Mouse (Mus musculus): ENCODE results near the gene Bean1.

The Bean1 gene

DNA sequence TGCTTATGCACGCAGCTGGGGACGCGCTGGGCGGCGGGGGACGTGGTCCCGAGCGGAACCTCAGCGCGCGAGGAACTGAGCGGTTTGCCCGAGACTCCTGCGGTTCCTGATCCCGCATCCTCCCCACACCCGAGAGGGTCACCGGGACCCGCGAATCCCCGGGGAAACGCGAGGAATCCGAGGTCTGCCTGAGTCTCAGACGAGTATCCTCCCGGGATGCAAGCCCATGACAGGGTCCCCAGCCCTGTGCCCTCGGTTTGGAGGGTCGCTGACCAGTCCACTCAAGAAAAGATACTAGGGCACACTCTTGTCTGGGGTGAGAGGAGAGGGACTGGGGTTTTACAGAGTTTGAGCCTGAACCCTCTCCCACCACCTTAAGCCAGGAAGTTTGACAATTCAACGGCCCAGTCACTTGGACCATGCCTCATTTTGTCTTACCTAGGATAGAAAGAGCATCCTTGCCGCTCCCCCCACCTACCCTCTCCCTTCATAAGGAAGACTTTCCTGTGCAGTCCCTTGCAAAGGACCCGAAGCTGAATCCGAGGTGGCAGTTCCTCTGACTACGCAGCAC, 893 bp downstream of the Bean1 start:
- no peak for DNase-seq (ENCODE audit: extremely low read depth, low read depth)

DNA sequence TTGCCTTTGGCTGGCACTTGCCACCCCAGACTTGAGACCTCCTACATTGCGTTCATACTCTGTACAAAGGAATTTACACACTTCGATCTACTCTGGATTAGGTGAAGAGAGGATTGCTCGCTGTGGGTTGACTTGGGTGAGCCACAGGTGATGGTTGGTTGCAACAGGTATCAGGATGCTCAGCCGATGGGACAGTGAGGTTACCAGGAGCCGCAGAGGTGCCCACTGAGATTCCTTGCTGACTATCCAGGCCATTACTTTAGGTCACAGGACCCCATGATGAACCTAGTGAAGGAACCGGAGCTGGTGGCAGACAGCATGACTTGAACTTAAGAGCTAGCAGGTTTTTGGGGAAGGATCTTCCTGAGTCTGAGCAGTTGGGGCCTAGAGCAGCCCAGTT, 2.2 kb downstream of the Bean1 start:
- DNase-seq (ENCODE audit: extremely low read depth, low read depth): no peak

DNA sequence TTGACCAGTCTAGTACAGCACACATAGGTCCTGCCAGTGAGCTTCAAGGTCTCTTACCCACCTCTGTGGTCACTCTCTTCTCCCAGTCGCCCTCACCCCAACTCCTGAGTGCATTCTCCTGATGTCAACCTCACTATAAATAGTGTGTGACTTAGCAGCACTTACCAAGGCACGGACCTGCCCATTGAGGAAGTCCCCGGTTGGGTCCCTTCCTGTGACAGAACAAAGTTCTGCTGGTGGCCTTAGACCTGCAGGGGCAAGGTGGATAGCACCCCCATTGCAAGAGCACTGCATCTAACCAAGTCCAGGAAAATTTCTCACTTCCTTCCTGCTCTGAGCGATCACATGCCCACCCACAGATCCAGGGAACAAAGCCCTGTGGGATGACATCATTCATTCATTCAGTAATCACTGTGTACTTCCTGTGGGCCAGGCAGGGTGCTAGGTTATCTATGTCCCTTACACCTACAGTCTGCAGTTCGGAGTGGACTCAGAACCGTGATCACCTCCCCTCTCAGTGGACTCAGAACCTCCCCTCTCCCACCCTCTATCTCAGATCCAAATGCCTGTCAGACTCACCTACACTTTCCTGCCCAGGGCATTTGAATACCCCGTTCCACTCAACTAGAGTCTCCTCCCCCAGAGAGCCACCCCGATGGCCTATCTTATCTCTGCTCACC, 5.7 kb downstream of the Bean1 start:
- DNase-seq (ENCODE audit: extremely low read depth, low read depth): no peak

DNA sequence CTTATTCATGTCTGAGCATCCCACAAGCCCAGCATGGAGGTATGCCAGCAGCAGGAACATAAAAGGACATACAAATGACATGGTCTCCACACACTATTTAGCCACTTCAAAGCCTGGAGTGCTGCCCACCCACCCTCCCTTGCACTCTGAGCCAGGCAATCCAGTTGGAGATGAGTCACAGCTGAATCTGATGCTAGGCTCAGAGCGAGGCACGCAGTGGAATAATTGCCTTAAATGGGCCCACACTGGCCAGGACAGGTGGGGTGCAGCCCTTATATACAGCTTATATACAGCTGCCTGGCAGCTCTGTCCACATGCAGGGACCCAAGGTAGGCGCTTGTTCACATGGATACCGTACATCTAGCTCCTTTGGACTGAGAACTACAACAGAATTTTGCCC, 6.8 kb downstream of the Bean1 start:
- no peak for DNase-seq (ENCODE audit: extremely low read depth, low read depth)

DNA sequence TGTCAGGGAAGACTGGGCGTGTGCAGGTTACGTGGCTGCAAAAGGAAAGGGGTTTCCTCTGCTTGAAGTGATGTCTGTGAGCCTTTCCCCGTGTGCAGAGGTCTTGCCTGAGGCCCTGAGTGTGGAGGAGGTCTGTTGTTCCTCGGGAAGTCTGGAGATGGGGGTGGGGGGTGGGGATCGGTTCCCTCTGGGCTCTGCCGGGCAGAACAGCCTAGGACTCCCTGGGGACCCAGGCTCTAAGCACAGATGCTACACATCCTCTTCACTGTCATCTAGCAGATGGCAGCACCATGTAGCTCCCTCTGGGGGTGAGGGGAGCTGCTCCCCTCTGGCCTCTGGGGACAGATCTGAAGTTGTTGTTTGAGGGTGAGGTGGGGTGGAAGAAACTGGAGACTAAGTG, 14.7 kb downstream of the Bean1 start:
- DNase-seq (ENCODE audit: extremely low read depth, low read depth): no peak

DNA sequence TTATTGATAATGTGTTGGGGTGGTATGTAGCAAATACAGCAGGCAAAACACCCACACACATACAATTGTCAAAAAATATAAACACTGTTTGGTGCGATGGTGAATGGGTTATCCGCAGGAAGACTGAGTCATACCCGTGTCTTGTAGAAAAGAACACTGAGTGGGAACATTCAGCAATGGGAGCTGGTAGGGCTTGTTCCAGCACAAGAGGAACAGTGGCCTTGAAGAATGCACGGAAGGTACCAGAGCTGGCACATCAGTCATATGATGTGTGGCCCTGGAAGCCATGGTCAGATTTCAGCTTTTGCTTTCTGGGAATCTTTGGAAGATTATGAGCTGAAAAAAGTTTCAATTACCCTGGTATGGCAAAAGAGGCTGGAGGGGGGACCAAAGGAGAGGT, 16.6 kb downstream of the Bean1 start:
- DNase-seq (ENCODE audit: extremely low read depth, low read depth): no peak

DNA sequence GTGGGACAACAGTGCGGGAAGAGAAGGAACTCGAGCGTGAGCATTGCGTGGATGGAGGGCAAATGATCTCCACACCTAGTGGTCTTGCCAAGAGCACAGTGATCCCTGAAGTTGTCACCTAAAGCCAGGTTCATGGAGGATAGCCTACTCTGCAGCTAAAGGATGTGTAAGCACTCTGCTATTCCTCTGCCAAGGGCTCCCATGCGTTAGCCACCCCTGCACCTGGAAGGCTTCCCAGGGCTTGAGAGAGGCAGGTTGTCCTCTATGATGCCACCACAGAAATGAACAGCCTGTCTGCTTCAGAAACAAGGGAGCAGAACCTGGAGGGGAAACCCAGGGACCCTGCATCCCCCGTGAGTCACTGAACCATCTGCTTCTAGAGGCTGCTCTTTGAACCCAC, 17.4 kb downstream of the Bean1 start:
- DNase-seq (ENCODE audit: extremely low read depth, low read depth): no peak

DNA sequence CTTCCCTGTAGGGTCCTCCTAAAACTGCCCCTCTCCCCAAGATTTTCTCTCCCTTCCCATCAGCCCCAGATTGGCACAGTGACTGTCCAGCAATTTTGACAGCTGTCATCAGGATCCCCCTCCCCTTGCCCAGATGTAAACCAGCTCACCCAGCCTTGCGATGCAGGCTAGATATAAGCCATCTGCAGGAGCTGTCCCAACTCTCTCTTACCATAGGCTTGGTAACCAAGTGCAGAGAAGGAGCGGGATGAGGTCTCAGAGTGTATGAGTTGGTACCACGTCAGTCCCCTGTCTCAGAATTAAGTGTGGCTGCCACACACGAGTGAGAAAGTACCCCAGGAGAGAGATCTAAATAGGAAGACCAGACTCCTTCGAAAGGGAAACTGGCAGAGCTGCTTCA, 18.2 kb downstream of the Bean1 start:
- no peak for DNase-seq (ENCODE audit: extremely low read depth, low read depth)

DNA sequence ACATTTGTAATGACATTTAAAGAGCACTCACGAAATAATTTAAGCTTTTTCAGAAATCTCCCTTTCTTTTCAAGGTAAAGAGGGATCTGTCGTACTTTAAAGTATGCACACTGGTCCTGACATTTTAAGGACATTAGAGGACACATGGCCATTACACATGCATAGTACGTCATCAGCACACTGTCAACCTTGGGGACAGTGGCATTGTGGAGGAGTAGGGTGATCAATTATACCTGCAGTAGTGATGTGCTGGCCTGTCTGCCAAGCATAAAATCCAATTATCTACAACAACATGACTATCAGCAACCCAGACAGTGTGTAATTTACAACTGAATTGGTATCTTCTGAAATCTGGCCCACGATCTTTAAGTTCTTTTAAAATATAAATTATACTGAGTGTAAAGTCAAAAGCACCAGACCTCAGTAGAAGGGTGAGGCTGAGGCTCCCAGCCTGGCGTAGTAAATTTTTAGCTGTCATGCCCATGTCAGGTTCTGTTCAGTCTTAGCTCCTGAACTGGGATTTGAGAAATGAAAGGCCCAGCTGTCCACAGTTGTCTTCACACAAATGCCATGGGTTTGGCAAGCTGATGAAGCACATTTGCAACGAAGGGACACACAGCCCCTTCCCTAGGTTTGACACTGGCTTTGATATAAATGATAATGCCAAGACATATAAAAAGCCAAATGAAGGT, 20.7 kb downstream of the Bean1 start:
- DNase-seq (ENCODE audit: extremely low read depth, low read depth): no peak

DNA sequence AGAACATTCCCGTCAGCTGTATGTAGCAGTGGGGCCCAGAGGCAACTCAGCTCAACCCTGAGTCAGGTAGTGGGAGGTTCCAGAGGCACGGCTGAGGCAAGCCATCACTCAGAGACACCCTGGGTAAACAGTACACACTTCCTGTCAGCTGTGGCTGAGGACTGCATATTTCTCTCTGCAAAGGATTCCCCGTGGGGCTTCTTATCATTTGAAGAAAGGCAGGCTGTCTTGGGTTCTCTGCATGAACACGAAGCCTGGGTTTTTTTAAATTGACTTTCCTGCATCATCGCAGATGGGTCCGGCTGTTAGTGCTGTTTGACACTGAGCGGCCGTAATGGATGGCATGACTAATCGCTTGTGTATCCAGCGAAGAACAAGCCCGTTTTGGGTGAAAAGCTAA, 21.3 kb downstream of the Bean1 start:
- no peak for DNase-seq (ENCODE audit: extremely low read depth, low read depth)

DNA sequence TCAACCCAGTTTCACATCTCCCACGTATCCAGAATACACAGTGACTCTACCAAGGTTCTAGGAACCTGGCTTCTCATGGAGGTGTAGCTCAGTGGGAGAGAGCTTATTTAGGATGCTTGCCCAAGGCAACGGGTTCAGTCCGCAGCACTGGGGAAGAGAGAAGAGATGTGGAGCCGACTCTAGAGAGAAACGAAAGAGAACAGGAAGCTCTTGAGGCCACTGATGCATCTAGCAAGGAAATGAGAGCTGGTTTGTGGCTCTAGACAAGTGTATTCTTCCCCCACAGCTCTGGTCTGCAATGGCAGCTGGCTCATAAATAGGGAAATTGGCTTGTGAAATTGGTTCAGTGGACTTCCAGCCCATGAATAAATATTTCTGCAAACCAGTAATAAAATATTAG, 29.6 kb downstream of the Bean1 start:
- no peak for DNase-seq (ENCODE audit: extremely low read depth, low read depth)

DNA sequence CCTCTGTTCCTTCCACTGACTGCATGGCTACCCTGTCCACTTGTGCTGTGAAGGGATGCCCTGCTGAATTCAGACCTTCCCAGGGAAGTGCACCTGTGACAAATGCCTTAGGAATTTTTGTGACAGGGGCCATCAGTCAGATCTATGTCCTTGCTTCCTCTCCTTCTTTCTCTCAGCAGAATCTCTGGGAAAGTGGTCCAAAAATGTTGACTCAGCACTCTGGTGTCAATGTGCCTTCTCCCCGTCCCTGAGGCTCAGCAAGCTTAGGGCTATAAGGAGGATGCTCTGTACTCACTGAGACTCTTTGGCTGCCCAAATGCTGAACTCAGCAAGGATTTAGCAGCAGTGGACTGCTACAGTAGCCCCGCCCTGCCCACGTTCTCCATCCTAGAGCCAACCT, 31.4 kb downstream of the Bean1 start:
- DNase-seq (ENCODE audit: extremely low read depth, low read depth): no peak

DNA sequence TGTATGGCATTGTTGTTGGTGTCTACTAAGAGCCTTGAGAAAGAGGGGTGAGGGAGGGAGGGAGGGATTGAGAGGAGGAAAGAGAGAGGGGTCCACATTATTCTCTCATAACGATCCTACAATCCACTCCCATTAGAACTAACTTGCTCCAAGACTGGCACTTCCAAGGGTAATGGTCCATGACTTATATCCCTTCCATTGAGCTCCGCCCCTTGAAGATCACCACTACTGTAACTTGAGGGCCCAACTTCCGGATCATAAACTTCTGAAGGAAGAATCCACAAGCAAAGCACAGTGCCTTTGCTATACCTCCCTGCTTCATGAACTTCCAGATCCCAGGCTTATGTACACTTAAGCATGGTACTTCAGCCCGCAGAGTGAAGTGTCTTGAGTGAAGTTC, 32.1 kb downstream of the Bean1 start:
- no peak for DNase-seq (ENCODE audit: extremely low read depth, low read depth)

DNA sequence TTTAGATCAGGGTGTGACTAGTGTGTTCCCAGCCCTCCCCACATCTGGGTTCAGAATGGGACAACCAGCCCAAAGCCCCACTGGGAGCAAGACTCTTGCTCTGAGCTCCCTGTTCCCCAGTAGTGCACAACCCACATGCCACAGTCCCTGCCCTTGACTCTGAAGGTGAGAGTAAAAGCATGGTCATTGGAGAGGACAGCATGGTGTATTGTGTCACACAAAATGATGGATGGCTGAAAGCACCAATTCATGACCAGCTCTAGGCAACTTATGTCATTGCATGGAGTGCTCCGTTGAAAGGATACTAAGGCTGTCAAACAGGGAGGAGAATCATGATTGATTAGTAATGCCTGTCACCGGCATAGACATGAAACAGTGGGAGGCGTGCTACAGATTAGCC, 35.0 kb downstream of the Bean1 start:
- no peak for DNase-seq (ENCODE audit: extremely low read depth, low read depth)

DNA sequence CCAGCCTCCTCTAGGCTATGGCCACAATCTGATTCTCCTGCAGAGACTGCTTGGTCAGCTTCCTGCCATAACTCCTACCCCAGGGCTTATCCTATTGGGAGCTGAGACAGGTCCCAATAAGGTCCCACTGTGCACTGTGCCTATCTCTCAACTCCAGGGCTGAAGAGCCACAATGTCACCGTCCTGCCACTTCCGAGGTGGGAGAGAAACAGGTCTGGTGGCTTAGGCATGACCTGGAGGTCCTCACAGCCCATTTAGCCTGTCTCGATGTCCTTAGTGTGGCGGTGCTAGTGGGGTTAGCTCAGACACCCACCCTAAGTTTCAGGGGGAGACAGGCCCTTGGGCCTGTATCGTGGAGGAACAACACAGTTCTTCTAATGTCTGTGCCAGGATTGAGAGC, 47.4 kb downstream of the Bean1 start:
- DNase-seq (ENCODE audit: extremely low read depth, low read depth): no peak

DNA sequence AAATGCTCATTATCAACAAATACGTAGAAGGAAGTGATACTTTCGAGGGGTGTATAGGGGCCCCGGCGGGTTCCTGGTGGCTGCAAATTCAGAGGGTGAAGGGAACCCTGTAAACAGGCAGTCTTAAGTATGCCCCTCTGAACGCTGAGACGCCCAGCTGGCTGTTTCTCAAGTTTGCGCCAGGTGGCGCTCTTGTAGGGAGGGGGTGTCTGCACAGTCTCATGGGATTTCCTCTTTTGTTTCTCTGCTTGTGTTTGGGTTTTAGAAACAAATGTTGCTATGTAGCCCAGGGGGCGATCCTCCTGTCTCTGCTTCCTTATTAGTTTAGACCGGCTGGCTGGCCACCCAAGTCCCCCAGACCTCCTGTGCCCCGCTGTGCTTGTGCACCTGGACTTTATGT, 48.8 kb downstream of the Bean1 start:
- peak; percentile 75 for DNase-seq (ENCODE audit: extremely low read depth, low read depth)

DNA sequence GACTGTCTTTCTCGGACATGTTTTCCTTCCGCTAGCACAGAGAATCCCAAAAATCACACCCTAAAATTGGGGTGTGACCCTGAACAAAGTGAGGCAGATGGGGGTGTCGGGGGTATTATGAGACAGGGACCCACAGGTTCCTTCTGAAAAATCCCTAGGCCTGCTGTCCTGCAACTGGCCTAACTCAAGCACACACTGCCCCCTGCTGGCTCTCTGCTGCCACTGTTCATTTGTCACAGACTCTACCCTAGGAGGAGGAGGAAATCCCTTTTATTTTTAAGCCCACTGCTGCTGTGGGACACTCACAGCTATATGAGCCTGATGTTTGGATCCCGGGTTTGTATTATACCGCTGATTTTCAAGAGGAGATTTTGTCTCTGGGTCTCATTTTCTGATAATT, 49.6 kb downstream of the Bean1 start:
- DNase-seq (ENCODE audit: extremely low read depth, low read depth): peak; percentile 65

DNA sequence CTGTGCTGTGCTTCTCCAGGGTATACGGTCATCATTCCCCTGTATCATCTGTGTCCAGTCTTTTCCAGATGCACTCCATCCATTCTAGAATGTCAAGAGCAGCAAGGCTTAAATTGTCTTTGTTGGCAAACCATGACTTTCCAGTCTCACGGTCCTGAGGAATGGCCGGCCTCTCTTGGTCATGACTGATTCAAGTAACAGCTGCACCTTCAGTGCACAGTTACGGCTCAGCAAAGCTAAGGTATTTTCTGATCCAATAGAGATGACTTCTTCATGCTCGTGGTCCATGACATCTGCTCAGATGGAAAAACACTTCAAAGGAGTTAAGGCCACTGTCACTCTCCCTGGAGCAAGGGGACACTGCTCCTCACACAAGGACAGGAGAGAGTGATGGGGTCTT, 56.8 kb downstream of the Bean1 start:
- no peak for DNase-seq (ENCODE audit: extremely low read depth, low read depth)

DNA sequence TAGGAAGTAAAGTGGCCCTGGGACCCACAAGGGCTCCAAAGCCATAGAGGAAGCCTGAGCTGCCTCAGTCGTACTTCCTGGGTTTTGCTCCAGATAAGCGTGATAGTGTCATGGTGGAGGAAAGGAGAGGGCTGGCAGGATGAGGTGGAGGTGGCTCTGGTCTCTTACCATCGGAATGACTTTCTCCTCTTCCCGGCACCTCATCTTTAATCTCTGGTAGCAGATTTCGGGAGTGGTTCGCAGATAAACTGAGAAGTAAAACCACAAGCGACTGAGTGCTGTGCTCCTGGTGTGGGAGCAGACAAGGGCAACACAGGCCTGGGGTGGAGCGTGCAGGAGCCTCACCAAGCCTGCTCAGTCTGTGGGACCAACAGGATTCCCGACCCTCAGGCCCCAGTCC, 60.1 kb downstream of the Bean1 start:
- DNase-seq (ENCODE audit: extremely low read depth, low read depth): peak; percentile 74

DNA sequence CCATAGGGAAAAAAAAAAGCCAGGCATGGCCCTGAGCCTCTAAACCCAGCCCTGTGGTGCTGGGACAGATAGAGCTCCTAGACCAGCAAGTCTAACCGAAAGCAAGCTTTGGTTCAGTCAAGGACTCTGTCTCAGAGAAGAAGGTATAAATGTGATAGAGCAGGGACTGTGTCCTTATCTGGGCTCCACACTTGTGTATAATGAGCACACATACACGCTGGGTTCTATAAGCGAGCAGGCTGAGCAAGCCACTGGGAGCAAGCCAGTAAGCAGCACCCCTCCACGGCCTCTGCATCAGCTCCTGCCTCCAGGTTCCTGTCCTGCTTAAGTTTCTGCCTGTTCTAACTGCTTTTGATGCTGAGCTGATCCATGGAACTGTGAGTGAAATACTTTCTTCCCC, 61.8 kb downstream of the Bean1 start:
- no peak for DNase-seq (ENCODE audit: extremely low read depth, low read depth)

DNA sequence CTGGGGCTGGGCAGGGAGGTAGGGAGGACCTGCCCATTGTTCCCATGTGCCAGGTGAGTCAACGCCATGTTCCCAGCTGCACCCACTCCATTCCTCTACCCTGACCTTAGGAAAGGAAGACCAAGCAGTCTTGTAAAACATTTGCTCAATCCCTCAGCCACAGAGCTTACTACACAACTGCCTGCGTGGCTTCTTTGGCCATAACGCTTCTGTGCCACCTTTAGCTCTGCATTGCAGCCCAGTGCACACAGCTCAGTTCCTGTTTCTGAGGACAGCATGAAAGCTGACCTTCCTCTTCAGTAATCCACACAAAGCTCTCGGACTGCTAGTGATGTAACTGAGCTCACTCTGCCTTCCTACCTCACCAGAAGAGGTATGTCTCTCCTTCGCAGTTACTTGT, 62.7 kb downstream of the Bean1 start:
- DNase-seq (ENCODE audit: extremely low read depth, low read depth): no peak

DNA sequence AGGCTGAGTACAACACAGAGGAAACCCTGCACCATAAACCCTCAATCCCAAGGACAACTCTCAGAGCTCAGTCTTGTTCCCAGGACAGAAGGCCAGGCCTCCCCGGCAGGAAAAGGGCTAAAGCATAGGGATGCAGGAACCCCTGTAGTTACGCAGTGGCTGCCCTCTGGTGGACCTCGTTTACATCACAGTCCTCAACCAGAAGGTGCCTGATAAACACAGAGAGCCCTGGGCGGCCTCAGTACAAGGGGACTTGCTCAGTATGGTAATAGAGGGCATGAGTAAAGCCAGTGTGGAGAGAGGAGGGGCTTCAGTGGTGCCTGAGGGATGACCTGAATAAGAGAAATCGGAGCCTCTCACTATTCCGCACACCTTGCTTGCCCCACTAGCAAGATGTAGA, 64.3 kb downstream of the Bean1 start:
- DNase-seq (ENCODE audit: extremely low read depth, low read depth): no peak

DNA sequence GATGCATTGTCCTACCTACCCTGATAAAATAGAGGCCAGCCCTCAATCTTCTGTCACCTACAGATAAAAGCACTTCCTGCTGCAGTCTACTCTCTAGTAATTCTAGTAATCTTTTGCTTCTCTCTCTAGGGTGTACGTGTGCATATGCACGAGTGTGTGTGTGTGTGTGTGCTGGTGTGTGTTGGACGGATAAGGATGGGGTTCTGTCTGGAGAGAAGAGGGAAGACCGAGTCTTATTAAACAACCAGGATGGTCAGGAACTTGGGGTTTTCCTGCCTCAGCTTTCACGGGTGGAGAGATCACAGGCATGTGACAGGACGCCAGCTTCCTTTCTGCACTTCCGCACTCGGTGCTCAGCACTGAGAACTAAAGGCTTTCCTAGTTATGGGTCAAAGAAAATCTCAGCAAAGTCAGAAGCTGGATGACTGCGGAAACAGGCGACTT, 69.2 kb downstream of the Bean1 start:
- peak; percentile 77 for DNase-seq (ENCODE audit: extremely low read depth, low read depth)
